Mouse (Mus musculus) cerebellum, postnatal 4 days (tissue): Measurements from ENCODE around the gene Dixdc1.

Experiments used
- DNase-seq, 2 experiments: peaks; one replicate each; pipeline ENCODE4 v3.0.0; 2022; ENCODE audit warnings: low spot score in 2 of 2, mixed read lengths in 1 of 2

Gene Dixdc1

GRCm38 (mm10) chr9:50738914-50739870 lies at the start of gene Dixdc1:
TSS of gene Dixdc1 (minus strand) at chr9:50739517.
- DNase-seq = peak; percentile 86 to 92

- peak in 1 of 2 experiments; percentile 34 for DNase-seq
Measured at GRCm38 (mm10) chr9:50782155-50782554, 42.8 kb upstream of the Dixdc1 start.

GRCm38 (mm10) chr9:50776162-50776760 lies 36.9 kb upstream of the Dixdc1 start:
- DNase-seq = no peak

GRCm38 (mm10) chr9:50775662-50776126 lies 36.4 kb upstream of the Dixdc1 start:
- no peak for DNase-seq

GRCm38 (mm10) chr9:50774991-50775612 lies 35.8 kb upstream of the Dixdc1 start, which contains the start of the genes Alg9 and 1110032A03Rik:
TSS of gene Alg9 (plus strand) at chr9:50775019.
TSS of gene 1110032A03Rik (minus strand) at chr9:50775520.
- DNase-seq = peak; percentile 88 to 94

GRCm38 (mm10) chr9:50774026-50774462 lies 34.7 kb upstream of the Dixdc1 start:
- no peak for DNase-seq

GRCm38 (mm10) chr9:50770011-50770410 lies 30.7 kb upstream of the Dixdc1 start:
- DNase-seq = no peak

- peak; percentile 96 to 97 for DNase-seq
Measured at GRCm38 (mm10) chr9:50768107-50769002, 29.0 kb upstream of the Dixdc1 start, which contains the start of gene Fdxacb1. TSS of gene Fdxacb1 (plus strand) at chr9:50768236.

- no peak for DNase-seq
Measured at GRCm38 (mm10) chr9:50767531-50768106, 28.3 kb upstream of the Dixdc1 start.

GRCm38 (mm10) chr9:50763331-50763730 lies 24.0 kb upstream of the Dixdc1 start:
- DNase-seq = no peak

- DNase-seq = no peak
Measured at GRCm38 (mm10) chr9:50761520-50762243, 22.4 kb upstream of the Dixdc1 start.

GRCm38 (mm10) chr9:50756711-50757110 lies 17.4 kb upstream of the Dixdc1 start:
- DNase-seq = no peak

- no peak for DNase-seq
Measured at GRCm38 (mm10) chr9:50753947-50754346, 14.6 kb upstream of the Dixdc1 start.

- DNase-seq = peak in 1 of 2 experiments; percentile 46
Measured at GRCm38 (mm10) chr9:50752784-50753615, 13.7 kb upstream of the Dixdc1 start.

- DNase-seq = no peak
Measured at GRCm38 (mm10) chr9:50752054-50752602, 12.8 kb upstream of the Dixdc1 start, which contains the start of gene Hspb2. TSS of gene Hspb2 (minus strand) at chr9:50752354.

GRCm38 (mm10) chr9:50751323-50751722 lies 12.0 kb upstream of the Dixdc1 start, which contains the start of gene Cryab:
TSS of gene Cryab (plus strand) at chr9:50751325.
- DNase-seq = no peak

- DNase-seq = no peak
Measured at GRCm38 (mm10) chr9:50750706-50751105, 11.4 kb upstream of the Dixdc1 start.

GRCm38 (mm10) chr9:50746214-50746677 lies 6.9 kb upstream of the Dixdc1 start, which contains the start of gene 2310030G06Rik:
TSS of gene 2310030G06Rik (minus strand) at chr9:50746536.
- no peak for DNase-seq
